Mouse (Mus musculus): ENCODE results near the gene Arnt2. TPM values are rescaled to one million over a fixed set of nuclear protein-coding genes. Genes with fewer than 3 reads are reported as not detected.
A peak's percentile ranks its signal among the peaks of the same experiment; 100 is the strongest.

Arnt2 gene
- total and polyA plus RNA-seq, 3 experiments: 0.03 to 0.27 (median 0.17) TPM

DNA sequence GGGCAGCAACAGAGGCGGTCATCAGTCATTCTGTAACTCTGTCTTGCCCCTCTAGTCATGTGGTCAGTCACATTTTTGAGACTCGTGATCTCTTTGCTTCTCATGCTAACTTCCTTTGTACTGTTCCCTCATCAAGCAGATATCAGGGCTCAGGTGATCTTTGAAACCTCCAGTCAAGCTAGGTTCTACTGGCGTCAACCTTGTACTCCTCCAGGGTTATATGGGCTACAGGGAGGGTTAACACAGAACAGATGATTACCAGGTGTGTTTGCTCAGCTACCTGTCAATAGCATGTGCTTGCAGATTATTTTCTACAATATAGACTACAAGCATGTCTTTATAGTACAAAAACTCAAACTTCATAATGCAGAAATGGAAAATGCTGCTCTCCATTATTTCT lies 183.1 kb downstream of the Arnt2 start:
- Histone ChIP-seq H3K36me3 (replicated peaks in 1 of 2; ENCODE audit: control insufficient read depth in 1 of 2, insufficient read depth in 1 of 2, low read length in 1 of 2) (no peaks in the 10 kb centered on the region), H3K4me1 (ENCODE audit: control insufficient read depth in 1 of 2, insufficient read depth in 2 of 2) (peaks cover 0 to 3% of the 10 kb centered on the region in 2 experiments; a peak in 3 of 4 replicates), H3K4me2 (ENCODE audit: insufficient read depth, low read depth, poor library complexity, severe bottlenecking) (no peak overlapping the region), H3K27ac (ENCODE audit: insufficient read depth, low read depth) (no peak overlapping the region), H3K4me3 (replicated peaks in 1 of 3; ENCODE audit: low read depth in 2 of 3, low read length in 2 of 3, poor library complexity in 1 of 3) (no peak overlapping the region), H3K9me3 (replicated peaks; ENCODE audit: low read length) (no peaks in the 10 kb centered on the region), H3K27me3 (replicated peaks) (no peaks in the 10 kb centered on the region), H3K79me2 (replicated peaks; ENCODE audit: control insufficient read depth, extremely low read depth, insufficient read depth, poor library complexity, severe bottlenecking) (no peaks in the 10 kb centered on the region), H3K9ac (ENCODE audit: insufficient read depth, low read depth) (no peak overlapping the region)
- DNase-seq (ENCODE audit: extremely low read depth): no peak
- in situ Hi-C loops (cut with MboI; ENCODE audit: low pct_ligation_motif_present, low pct_unique_long_range_greater_than_20kb, low sequenced_read_pairs) (no loop called here), dilution Hi-C loops (cut with MboI; ENCODE audit: extremely low pct_ligation_motif_present, extremely low pct_unique_long_range_greater_than_20kb, low sequenced_read_pairs) (no loop called here)
- TF ChIP-seq NRF1 (IDR thresholded peaks at IDR 0.05; ENCODE audit: low read depth, low read length) (no peak), CTCF (conservative IDR thresholded peaks at IDR 0.05 in 1 of 2, IDR thresholded peaks at IDR 0.05 in 1 of 2; ENCODE audit: low read depth in 2 of 2, low read length in 2 of 2) (no peak), ELF1 (IDR thresholded peaks at IDR 0.05; ENCODE audit: low read depth, low read length) (no peak), JUND (conservative IDR thresholded peaks at IDR 0.05; ENCODE audit: low read depth, low read length) (no peak), KAT2A (IDR thresholded peaks at IDR 0.05; ENCODE audit: insufficient replicate concordance, low read length) (no peak), TCF12 (IDR thresholded peaks at IDR 0.05; ENCODE audit: low read depth, low read length) (no peak), MXI1 (IDR thresholded peaks at IDR 0.05; ENCODE audit: low read depth, low read length) (no peak), SMC3 (IDR thresholded peaks at IDR 0.05; ENCODE audit: low read depth, low read length) (no peak), GABPA (IDR thresholded peaks at IDR 0.05; ENCODE audit: insufficient replicate concordance, low read depth, low read length) (no peak), EP300 (IDR thresholded peaks at IDR 0.05; ENCODE audit: low read length) (no peak), MAFK (IDR thresholded peaks at IDR 0.05; ENCODE audit: insufficient replicate concordance, low read length) (no peak), RAD21 (IDR thresholded peaks at IDR 0.05; ENCODE audit: low read depth, low read length) (no peak), ZMIZ1 (IDR thresholded peaks at IDR 0.05; ENCODE audit: low read depth, low read length) (no peak), POLR2AphosphoS2 (IDR thresholded peaks at IDR 0.05; ENCODE audit: low read depth, low read length) (no peak), PAX5 (IDR thresholded peaks at IDR 0.05; ENCODE audit: low read length) (no peak)

DNA sequence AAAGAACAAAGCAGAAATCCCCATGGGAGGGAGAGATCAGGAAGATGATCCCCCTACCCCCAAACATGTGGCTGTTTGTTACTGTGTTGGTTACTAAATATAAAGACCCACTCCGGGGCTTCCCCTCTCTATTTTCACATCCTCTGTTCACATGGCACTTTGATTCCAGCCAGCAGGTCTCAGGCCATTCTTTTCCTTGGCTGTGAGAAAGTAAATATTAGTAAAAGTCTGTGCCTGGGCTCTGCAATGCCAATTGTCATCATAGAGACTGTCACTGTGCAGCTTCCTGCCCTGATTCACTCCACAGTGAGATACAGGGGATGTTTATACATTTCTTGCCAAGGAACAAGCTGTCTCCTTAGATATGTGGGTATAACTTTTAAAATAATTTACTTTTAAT lies 197.9 kb downstream of the Arnt2 start:
- dilution Hi-C loops (cut with MboI; ENCODE audit: extremely low pct_ligation_motif_present, extremely low pct_unique_long_range_greater_than_20kb, low sequenced_read_pairs) (no loop called here), in situ Hi-C loops (cut with MboI; ENCODE audit: low pct_ligation_motif_present, low pct_unique_long_range_greater_than_20kb, low sequenced_read_pairs) (no loop called here)
- DNase-seq (ENCODE audit: extremely low read depth): peak; percentile 80
- Histone ChIP-seq H3K36me3 (replicated peaks in 1 of 2; ENCODE audit: control insufficient read depth in 1 of 2, insufficient read depth in 1 of 2, low read length in 1 of 2) (no peaks in the 10 kb centered on the region), H3K27me3 (replicated peaks) (no peaks in the 10 kb centered on the region), H3K79me2 (replicated peaks; ENCODE audit: control insufficient read depth, extremely low read depth, insufficient read depth, poor library complexity, severe bottlenecking) (no peaks in the 10 kb centered on the region), H3K4me3 (replicated peaks in 1 of 3; ENCODE audit: low read depth in 2 of 3, low read length in 2 of 3, poor library complexity in 1 of 3) (no peak overlapping the region), H3K27ac (ENCODE audit: insufficient read depth, low read depth) (no peak overlapping the region), H3K9me3 (replicated peaks; ENCODE audit: low read length) (no peaks in the 10 kb centered on the region), H3K4me2 (ENCODE audit: insufficient read depth, low read depth, poor library complexity, severe bottlenecking) (peak overlapping the region; percentile 54), H3K4me1 (ENCODE audit: control insufficient read depth in 1 of 2, insufficient read depth in 2 of 2) (peaks cover 12 to 32% of the 10 kb centered on the region in 2 experiments), H3K9ac (ENCODE audit: insufficient read depth, low read depth) (no peak overlapping the region)
- TF ChIP-seq IRF4 (IDR thresholded peaks at IDR 0.05; ENCODE audit: low read depth, low read length) (peak; percentile 94), TBP (conservative IDR thresholded peaks at IDR 0.05; ENCODE audit: low read depth, low read length) (0 out of 2 replicates have a peak, but pooled peaks have one; percentile 26), SIN3A (IDR thresholded peaks at IDR 0.05; ENCODE audit: low read length) (no peak), GABPA (IDR thresholded peaks at IDR 0.05; ENCODE audit: insufficient replicate concordance, low read depth, low read length) (no peak), MAX (IDR thresholded peaks at IDR 0.05; ENCODE audit: low read length) (peak; percentile 73), ZKSCAN1 (IDR thresholded peaks at IDR 0.05; ENCODE audit: borderline replicate concordance, low read depth, low read length) (no peak), EP300 (IDR thresholded peaks at IDR 0.05; ENCODE audit: low read length) (peak; percentile 89), MAZ (IDR thresholded peaks at IDR 0.05; ENCODE audit: low read depth, low read length) (no peak), POLR2A (IDR thresholded peaks at IDR 0.05; ENCODE audit: low read depth, low read length) (no peak), RAD21 (IDR thresholded peaks at IDR 0.05; ENCODE audit: low read depth, low read length) (no peak; the same call in 1 of the 2 replicates), E2F4 (IDR thresholded peaks at IDR 0.05; ENCODE audit: insufficient replicate concordance, low read depth, low read length) (no peak), NRF1 (IDR thresholded peaks at IDR 0.05; ENCODE audit: low read depth, low read length) (no peak), JUN (IDR thresholded peaks at IDR 0.05; ENCODE audit: insufficient read depth, low read depth, low read length) (no peak), ZNF384 (IDR thresholded peaks at IDR 0.05; ENCODE audit: low read depth, low read length) (no peak), MXI1 (IDR thresholded peaks at IDR 0.05; ENCODE audit: low read depth, low read length) (no peak), KAT2A (IDR thresholded peaks at IDR 0.05; ENCODE audit: insufficient replicate concordance, low read length) (0 out of 2 replicates have a peak, but pooled peaks have one; percentile 2), JUND (conservative IDR thresholded peaks at IDR 0.05; ENCODE audit: low read depth, low read length) (no peak), ETS1 (conservative IDR thresholded peaks at IDR 0.05; ENCODE audit: low read depth, low read length) (peak; percentile 85), SMC3 (IDR thresholded peaks at IDR 0.05; ENCODE audit: low read depth, low read length) (no peak), PAX5 (IDR thresholded peaks at IDR 0.05; ENCODE audit: low read length) (no peak), CHD1 (IDR thresholded peaks at IDR 0.05; ENCODE audit: low read depth, low read length) (no peak), HCFC1 (IDR thresholded peaks at IDR 0.05; ENCODE audit: low read depth, low read length) (no peak; the same call in 1 of the 2 replicates), ZC3H11A (IDR thresholded peaks at IDR 0.05; ENCODE audit: low read depth, low read length) (no peak), RCOR1 (conservative IDR thresholded peaks at IDR 0.05; ENCODE audit: low read depth, low read length) (peak; percentile 81), ZMIZ1 (IDR thresholded peaks at IDR 0.05; ENCODE audit: low read depth, low read length) (no peak), POLR2AphosphoS2 (IDR thresholded peaks at IDR 0.05; ENCODE audit: low read depth, low read length) (no peak), MEF2A (IDR thresholded peaks at IDR 0.05; ENCODE audit: borderline replicate concordance, low read depth, low read length) (peak; percentile 96), ELF1 (IDR thresholded peaks at IDR 0.05; ENCODE audit: low read depth, low read length) (peak; percentile 45; the same call in 1 of the 2 replicates)
